Mouse (Mus musculus) stomach, embryonic 14.5 days (tissue): ENCODE measurements around the gene Smpd3. TPM values are rescaled to one million over a fixed set of nuclear protein-coding genes. Genes with fewer than 3 reads are reported as not detected.

ENCODE experiments used
- ATAC-seq: fragments of 200-750 bp; cut with Nextera tagmentation; 2 replicates; pipeline ENCODE4 v1.8.0; 2017; ENCODE audit warnings: low read depth, moderate TSS enrichment; ENCODE audit not compliant: insufficient number of reproducible peaks, insufficient read depth, low FRiP score
- H3K27ac ChIP-seq: fragments of 300-500 bp; sonication (generic); 2 replicates; pipeline ENCODE4 v1.5.1; 2014; ENCODE audit warnings: mild to moderate bottlenecking, low read length, moderate library complexity, mixed read lengths
- H3K27me3 ChIP-seq: fragments of 300-500 bp; sonication (generic); 2 replicates; pipeline ENCODE4 v1.6.1; 2014; ENCODE audit warnings: low read length, control low read depth, mixed read lengths; ENCODE audit not compliant: control insufficient read depth, insufficient read depth
- H3K36me3 ChIP-seq: fragments of 300-500 bp; sonication (generic); 2 replicates; pipeline ENCODE4 v1.6.1; 2014; ENCODE audit warnings: mild to moderate bottlenecking, control low read depth, low read length, moderate library complexity, mixed read lengths; ENCODE audit not compliant: control insufficient read depth, insufficient read depth
- H3K4me1 ChIP-seq: fragments of 300-500 bp; sonication (generic); 2 replicates; pipeline ENCODE4 v1.6.1; 2014; ENCODE audit warnings: low read length, control low read depth, mixed read lengths; ENCODE audit not compliant: control insufficient read depth, insufficient read depth
- H3K4me2 ChIP-seq: fragments of 300-500 bp; sonication (generic); replicated peaks from 2 replicates; pipeline ENCODE4 v1.6.1; 2014; ENCODE audit warnings: low read depth, low read length, control low read depth
- H3K4me3 ChIP-seq: fragments of 300-500 bp; sonication (generic); 2 replicates; pipeline ENCODE4 v1.5.1; 2014; ENCODE audit warnings: low read depth, low read length, control low read depth
- H3K9ac ChIP-seq: fragments of 300-500 bp; sonication (generic); replicated peaks from 2 replicates; pipeline ENCODE4 v1.6.1; 2014; ENCODE audit warnings: low read depth, mild to moderate bottlenecking, control low read depth, low read length, moderate library complexity, mixed read lengths
- H3K9me3 ChIP-seq: fragments of 300-500 bp; sonication (generic); 2 replicates; pipeline ENCODE4 v1.6.1; 2016; ENCODE audit warnings: low read depth, low read length, control low read depth; ENCODE audit not compliant: control insufficient read depth
- WGBS: fragments of 180-500 bp; shearing (Covaris S2); extraction: QIAGEN DNeasy Blood & Tissue Kit; methylation state at CpG from one replicate; pipeline ENCODE4 v1.1.7; 2014; 5-methylcytosine and 5-hydroxymethylcytosine counted together
- polyA plus RNA-seq: library from polyadenylated mRNA; unstranded; fragments of >200 nt; fragmentation: Nextera tagmentation; extraction: Ambion mirVana; gene quantifications from 2 replicates; pipeline ENCODE4 v1.2.1, GENCODE M21; 2014

Smpd3 gene
- polyA plus RNA-seq, 1 experiment from 2014 or later, result 9.7 TPM

- Histone ChIP-seq H3K4me2 (no peak overlapping the region), H3K27me3 (no peaks in the 10 kb centered on the region), H3K9me3 (no peaks in the 10 kb centered on the region), H3K27ac (no peak overlapping the region), H3K9ac (no peak overlapping the region), H3K4me3 (no peak overlapping the region), H3K36me3 (no peaks in the 10 kb centered on the region; the same call in 1 of the 2 replicates), H3K4me1 (0 out of 2 replicates have a peak, but pooled peaks cover 3% of the 10 kb centered on the region)
- 74% methylated on average over 4 of the region's 4 CpGs for WGBS
- no peak for ATAC-seq
Measured at GRCm38 (mm10) chr8:106260894-106261293, 76.9 kb downstream of the Smpd3 start.

GRCm38 (mm10) chr8:106259579-106260255 is 78.1 kb downstream of the Smpd3 start:
- Histone ChIP-seq H3K27ac (no peak overlapping the region), H3K4me2 (no peak overlapping the region), H3K36me3 (no peaks in the 10 kb centered on the region; the same call in 1 of the 2 replicates), H3K9me3 (no peaks in the 10 kb centered on the region), H3K4me1 (0 out of 2 replicates have a peak, but pooled peaks cover 3% of the 10 kb centered on the region), H3K9ac (no peak overlapping the region), H3K27me3 (no peaks in the 10 kb centered on the region), H3K4me3 (no peak overlapping the region)
- 90% methylated on average over 10 of the region's 10 CpGs for WGBS
- no peak for ATAC-seq

GRCm38 (mm10) chr8:106258169-106258568 is 79.6 kb downstream of the Smpd3 start:
- peaks cover 7% of the 10 kb centered on the region for H3K36me3 ChIP-seq
- H3K4me3 ChIP-seq, result no peak overlapping the region
- H3K9me3 ChIP-seq, result no peaks in the 10 kb centered on the region
- H3K27ac ChIP-seq, result no peak overlapping the region
- H3K9ac ChIP-seq, result no peak overlapping the region
- H3K4me1 ChIP-seq, result 0 out of 2 replicates have a peak, but pooled peaks cover 3% of the 10 kb centered on the region
- no peak for ATAC-seq
- H3K4me2 ChIP-seq, result no peak overlapping the region
- WGBS, result 35% methylated on average over 1 of the region's 1 CpGs
- H3K27me3 ChIP-seq, result no peaks in the 10 kb centered on the region

DNA sequence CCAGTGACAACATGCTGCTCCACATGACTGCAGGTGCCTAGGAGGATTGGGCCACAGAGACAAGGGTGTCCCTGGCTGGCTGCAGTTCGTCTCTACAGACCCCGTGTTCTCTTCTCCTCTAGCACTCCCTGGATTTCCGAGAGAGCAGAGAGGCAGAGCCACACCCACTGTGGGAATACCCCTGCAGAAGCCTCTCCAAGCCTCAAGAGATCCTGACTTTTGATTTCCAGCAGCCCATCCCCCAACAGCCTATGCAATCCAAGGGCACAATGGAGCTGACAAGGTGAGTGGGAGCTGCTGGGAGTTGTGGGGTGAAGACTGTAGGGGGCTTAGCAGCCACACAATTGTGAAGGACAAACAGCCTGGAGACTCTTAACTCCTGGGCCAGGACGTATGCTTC is 87.6 kb downstream of the Smpd3 start:
- Histone ChIP-seq H3K4me3 (no peak overlapping the region), H3K36me3 (peaks cover 53% of the 10 kb centered on the region)
- WGBS, result 70% methylated on average over 4 of the region's 4 CpGs

GRCm38 (mm10) chr8:106237106-106237505 is 100.7 kb downstream of the Smpd3 start:
- H3K9ac ChIP-seq, result no peak overlapping the region
- peaks cover 38% of the 10 kb centered on the region for H3K36me3 ChIP-seq
- H3K9me3 ChIP-seq, result no peaks in the 10 kb centered on the region
- H3K27me3 ChIP-seq, result no peaks in the 10 kb centered on the region
- H3K4me2 ChIP-seq, result no peak overlapping the region
- ATAC-seq, result no peak
- no peak overlapping the region for H3K27ac ChIP-seq
- no peaks in the 10 kb centered on the region for H3K4me1 ChIP-seq
- 92% methylated on average over 5 of the region's 5 CpGs for WGBS
- no peak overlapping the region for H3K4me3 ChIP-seq

More for the DNA sequence above, 87.6 kb downstream of the Smpd3 start:
- Histone ChIP-seq H3K27me3 (no peaks in the 10 kb centered on the region), H3K4me2 (no peak overlapping the region), H3K9ac (no peak overlapping the region), H3K9me3 (no peaks in the 10 kb centered on the region), H3K4me1 (no peaks in the 10 kb centered on the region), H3K27ac (no peak overlapping the region)
- no peak for ATAC-seq

DNA sequence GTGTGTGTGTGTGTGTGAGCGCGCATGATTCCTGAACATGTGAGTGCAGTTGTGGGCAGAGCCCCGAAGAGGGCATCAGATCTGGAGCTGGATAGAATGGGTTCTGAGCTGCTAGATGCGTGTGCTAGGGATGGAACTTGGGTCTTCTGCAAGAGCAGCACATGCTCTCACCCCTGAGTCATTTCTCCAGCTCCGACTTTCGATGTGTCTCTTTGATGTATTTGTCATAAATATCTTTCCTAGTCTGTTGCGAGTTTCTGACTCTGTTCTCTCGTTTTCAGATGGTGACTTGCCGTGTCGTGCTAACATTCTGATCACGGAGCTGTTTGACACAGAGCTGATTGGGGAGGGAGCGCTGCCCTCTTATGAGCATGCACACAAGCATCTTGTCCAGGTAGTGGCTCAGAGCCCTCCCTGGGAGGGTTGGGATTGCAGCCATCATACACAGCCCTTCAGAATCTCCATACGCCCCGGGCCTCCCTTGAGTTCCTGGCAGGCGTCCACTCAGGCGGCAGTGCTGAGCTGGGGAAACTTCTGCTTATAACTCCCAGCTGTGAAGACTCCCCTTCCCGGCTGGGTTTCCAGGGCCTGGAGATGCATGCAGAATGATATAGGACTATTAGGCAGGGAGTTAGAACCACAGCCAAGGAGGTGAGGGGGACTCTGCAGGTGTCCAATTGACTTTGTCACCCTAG is 103.1 kb downstream of the Smpd3 start:
- 79% methylated on average over 17 of the region's 17 CpGs for WGBS
- Histone ChIP-seq H3K4me2 (no peak overlapping the region), H3K4me1 (no peaks in the 10 kb centered on the region), H3K9me3 (no peaks in the 10 kb centered on the region), H3K27ac (no peak overlapping the region), H3K4me3 (no peak overlapping the region), H3K36me3 (peaks cover 29% of the 10 kb centered on the region), H3K27me3 (no peaks in the 10 kb centered on the region), H3K9ac (no peak overlapping the region)
- no peak; the same call in 1 of the 2 replicates for ATAC-seq

- Histone ChIP-seq H3K4me1 (no peaks in the 10 kb centered on the region), H3K4me2 (no peak overlapping the region), H3K27ac (no peak overlapping the region), H3K4me3 (no peak overlapping the region), H3K9ac (no peak overlapping the region), H3K27me3 (no peaks in the 10 kb centered on the region), H3K9me3 (no peaks in the 10 kb centered on the region), H3K36me3 (peaks cover 27% of the 10 kb centered on the region)
- WGBS, result 72% methylated on average over 3 of the region's 3 CpGs
- ATAC-seq, result no peak
Measured at GRCm38 (mm10) chr8:106232751-106233150, 105.0 kb downstream of the Smpd3 start.

GRCm38 (mm10) chr8:106231536-106231935 is 106.3 kb downstream of the Smpd3 start:
- no peaks in the 10 kb centered on the region for H3K9me3 ChIP-seq
- no peak overlapping the region for H3K9ac ChIP-seq
- no peak overlapping the region for H3K4me2 ChIP-seq
- no peak overlapping the region for H3K27ac ChIP-seq
- no peaks in the 10 kb centered on the region for H3K27me3 ChIP-seq
- H3K36me3 ChIP-seq, result peaks cover 25% of the 10 kb centered on the region
- no peaks in the 10 kb centered on the region for H3K4me1 ChIP-seq
- no peak for ATAC-seq
- WGBS, result 92% methylated on average over 7 of the region's 7 CpGs
- no peak overlapping the region for H3K4me3 ChIP-seq
